Mouse (Mus musculus): ENCODE measurements around the gene Celf1.
"Not testable (repeated sequence)": the region's sequence is repeated elsewhere in the genome, so short reads cannot be mapped to it uniquely, and the experiment has no call there.

Gene Celf1

GRCm38 (mm10) chr2:91025081-91025516 lies 84.9 kb downstream of the Celf1 start:
- no peak for DNase-seq

GRCm38 (mm10) chr2:91026491-91026890 lies 86.3 kb downstream of the Celf1 start:
- DNase-seq: no peak

- no peak for DNase-seq
Observed at GRCm38 (mm10) chr2:91027391-91028214, 87.4 kb downstream of the Celf1 start.

DNA sequence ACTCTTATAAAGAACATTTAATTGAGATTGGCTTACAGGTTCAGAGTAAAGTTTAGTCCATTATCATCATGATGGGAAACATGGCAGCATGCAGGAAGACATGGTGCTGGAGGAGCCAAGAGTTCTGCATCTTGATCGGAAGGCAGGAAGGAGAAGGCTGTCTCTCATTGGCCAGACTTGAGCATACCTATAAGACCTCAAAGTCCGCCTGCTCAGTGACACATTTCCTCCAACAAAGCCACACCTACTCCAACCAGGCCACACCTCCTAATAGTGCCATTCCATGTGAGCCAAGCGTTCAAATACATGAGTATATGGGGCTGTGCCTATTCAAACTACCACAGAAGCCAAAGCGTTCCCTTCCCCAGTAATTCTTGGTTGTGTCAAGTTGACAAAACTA lies 91.0 kb downstream of the Celf1 start:
- no peak for DNase-seq

GRCm38 (mm10) chr2:91033000-91033399 lies 92.8 kb downstream of the Celf1 start:
- DNase-seq: no peak

DNA sequence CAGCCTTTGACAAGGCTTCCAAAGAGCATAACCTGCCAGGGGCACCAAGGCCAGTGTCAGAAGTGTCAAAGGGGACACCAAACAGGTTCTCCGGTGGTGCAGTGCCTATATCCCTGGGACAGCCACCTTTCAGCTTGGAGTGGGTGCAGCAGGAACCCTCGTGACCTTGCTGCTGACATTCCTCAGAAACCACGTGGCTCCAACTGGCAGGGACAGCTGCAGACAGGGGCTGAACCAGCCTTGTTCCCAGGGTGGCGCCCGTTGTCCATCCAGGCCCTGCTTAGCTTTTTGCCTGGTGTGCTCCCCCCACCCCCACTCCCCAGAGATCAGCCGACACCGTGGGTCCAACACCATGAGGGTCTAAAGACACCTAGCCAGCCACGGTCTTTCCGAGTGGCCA lies 95.2 kb downstream of the Celf1 start, which contains the start of gene Rapsn:
Gene Rapsn, plus strand, starts transcription at position 236 of the 400 bp plus-strand sequence.
- no peak for DNase-seq

DNA sequence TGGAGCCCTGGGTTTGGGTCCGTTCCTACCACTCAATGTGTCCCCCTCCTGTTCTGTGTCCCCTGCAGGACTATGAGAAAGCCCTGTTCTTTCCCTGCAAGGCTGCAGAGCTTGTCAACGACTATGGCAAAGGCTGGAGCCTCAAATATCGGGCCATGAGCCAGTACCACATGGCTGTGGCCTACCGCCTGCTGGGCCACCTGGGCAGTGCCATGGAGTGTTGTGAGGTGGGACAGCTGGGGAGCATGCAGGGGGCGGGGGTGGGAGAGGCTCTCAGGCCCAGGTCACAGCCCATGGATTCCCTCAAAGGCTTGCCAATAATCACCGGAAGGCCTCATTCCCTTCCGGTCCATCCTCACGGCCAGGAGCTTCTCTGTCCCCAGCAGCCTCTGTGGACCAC lies 101.6 kb downstream of the Celf1 start:
- DNase-seq: no peak

GRCm38 (mm10) chr2:91042651-91043398 lies 102.6 kb downstream of the Celf1 start:
- DNase-seq: no peak

- no peak for DNase-seq
Observed at GRCm38 (mm10) chr2:91044727-91045126, 104.5 kb downstream of the Celf1 start.

DNA sequence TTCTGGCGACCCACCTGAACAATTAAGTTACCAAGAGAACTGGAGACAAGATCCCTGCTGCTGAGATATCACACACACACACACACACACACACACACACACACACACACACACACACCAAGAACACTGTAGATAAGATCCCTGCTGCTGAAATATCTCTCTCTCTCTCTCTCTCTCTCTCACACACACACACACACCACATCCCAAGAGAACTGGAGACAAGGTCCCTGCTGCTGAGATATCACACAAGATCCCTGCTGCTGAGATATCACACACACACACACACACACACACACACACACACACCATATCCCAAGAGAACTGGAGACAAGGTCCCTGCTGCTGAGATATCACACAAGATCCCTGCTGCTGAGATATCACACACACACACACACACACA lies 105.6 kb downstream of the Celf1 start:
- DNase-seq: not testable (repeated sequence)

DNA sequence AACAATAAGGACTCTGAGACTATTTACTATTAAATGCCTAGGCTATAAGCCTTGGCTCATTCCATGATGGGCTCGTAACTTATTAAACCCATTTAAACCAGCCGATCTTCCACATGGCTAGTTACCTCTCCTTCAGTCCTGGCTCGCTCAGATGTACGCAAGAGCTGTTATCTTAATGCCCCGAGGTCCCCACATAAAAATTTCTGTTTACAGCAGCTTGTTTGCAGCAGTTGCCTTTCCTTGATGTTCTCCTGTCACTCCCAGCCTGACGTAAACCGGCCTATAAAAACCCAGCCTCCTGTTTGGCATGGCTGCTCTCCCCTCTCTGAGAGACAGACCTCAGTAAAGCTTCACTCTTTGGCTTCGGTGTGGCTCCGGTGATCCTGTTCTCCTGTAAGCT lies 107.2 kb downstream of the Celf1 start:
- no peak for DNase-seq

DNA sequence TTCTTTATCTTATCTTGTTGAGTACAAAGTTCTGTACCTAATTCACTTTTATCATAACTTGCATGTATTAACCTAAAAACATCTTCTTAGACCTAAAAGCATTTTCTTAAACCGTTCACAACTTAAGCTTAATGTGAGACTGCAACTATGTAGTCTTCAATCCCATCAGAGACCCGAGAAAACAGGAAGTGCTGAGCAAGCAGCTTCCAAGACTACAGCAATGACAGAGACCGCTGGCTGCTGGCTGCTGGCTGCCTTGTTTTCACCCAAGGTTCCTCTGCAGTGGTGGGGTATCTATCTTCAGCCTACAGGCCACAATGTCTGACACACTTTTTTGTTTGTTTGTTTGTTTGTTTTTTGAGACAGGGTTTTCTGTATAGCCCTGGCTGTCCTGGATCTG lies 111.7 kb downstream of the Celf1 start:
- no peak for DNase-seq

- DNase-seq: no peak
Observed at GRCm38 (mm10) chr2:91052752-91053151, 112.6 kb downstream of the Celf1 start.

DNA sequence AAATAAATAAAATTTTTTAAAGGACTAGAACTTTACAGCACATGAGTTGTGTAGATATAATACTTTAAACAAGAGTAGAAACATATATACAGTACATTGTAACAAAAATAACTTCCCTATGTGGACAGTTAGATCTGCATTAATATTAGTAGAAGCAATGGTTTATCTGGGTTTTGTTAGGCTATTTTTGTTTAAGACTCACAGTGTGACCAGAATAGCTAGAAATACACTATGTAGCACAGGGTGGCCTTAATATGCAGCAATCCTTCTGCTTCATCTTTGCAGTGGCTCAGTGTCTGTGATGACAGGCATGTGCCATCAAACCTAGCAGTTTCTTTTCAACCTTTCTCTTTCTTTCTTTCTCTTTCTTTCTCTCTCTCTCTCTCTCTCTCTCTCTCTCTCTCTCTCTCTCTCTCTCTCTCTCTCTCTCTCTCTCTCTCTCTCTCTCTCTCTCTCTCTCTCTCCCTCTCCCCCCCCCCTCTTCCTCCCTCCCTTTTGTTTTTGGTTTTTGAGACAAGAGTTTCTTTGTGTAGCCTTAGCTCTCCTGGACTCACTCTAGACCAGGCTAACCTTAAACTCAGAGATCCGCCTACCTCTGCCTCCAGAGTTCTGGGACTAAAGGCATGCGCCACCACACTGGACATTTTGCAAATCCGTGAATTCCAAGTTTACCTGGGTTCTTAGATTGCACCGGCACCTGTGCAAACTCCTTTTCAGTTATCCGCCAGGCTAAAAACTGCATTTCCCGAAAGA lies 113.2 kb downstream of the Celf1 start:
- DNase-seq: no peak

DNA sequence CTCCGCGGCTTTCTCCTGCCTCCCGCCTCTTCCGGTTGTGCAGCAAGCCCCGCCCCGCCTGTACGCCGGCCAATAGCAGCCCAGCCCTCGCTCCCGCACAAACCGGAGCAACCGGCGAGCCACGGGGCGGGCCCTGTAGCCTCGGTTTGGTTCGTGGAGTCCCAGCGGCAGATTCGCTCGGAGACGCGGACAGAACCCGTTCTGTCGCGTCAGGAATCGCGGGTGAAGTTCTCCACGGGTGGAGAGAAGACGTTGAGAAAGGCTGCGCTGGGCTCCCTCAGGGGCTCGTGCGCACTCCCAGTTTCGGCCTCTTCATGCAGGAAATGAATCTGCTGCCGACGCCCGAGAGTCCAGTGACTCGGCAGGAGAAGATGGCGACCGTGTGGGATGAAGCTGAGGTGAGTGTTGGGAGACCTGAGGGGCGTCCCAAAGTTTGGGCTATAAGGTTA lies 113.8 kb downstream of the Celf1 start, which contains the start of gene Psmc3:
Gene Psmc3, plus strand, starts transcription at position 76 of the 449 bp plus-strand sequence.
- DNase-seq: peak; percentile 90 to 95

DNA sequence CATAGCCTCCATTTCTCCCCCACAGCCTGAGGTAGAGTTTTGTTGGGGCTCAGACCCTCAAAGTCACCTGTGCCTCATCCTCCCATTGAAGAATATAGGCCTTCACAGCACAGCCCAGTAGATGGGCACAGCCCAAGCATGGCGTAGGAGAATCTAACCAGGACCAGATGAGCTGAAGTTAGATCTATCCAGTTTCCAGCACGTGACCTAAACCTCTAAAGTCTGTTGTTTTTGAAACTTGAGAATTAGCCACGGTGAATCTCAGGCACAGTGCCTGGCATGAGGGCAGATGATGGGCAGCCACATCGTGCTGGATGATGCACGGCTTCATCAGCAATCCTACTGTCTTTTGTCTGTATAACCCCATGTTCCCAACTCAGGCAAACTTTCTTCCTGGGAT lies 118.3 kb downstream of the Celf1 start:
- no peak for DNase-seq

- DNase-seq: no peak
Observed at GRCm38 (mm10) chr2:91059376-91059775, 119.2 kb downstream of the Celf1 start.

- DNase-seq: no peak
Observed at GRCm38 (mm10) chr2:91060544-91061355, 120.6 kb downstream of the Celf1 start.

GRCm38 (mm10) chr2:91061849-91062481 lies 121.8 kb downstream of the Celf1 start:
- no peak for DNase-seq

GRCm38 (mm10) chr2:91062779-91063606 lies 122.8 kb downstream of the Celf1 start:
- no peak for DNase-seq

DNA sequence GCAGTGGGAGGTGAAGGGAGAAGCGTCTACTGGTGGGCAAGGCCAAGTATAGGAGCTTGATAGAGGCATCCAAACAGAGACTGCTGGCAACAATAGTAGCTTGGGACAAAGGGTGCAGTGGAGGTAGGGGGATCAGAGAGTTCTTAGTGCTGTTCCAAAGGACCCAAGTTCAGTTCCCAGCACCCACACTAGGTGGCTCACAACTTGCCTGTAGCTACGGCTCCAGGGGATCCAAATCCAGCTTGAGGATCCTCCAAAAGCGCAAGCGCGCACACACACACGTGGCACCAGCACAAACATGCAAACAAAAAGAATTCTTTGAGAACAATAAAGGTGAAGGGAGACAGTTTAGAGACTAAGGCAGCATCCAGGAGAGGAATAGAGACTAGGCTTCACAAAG lies 124.0 kb downstream of the Celf1 start:
- no peak for DNase-seq
